Mouse (Mus musculus): Measurements from ENCODE around the gene Ankrd23. TPM values are rescaled to one million over a fixed set of nuclear protein-coding genes. Genes with fewer than 3 reads are reported as not detected.

The Ankrd23 gene
- polyA plus RNA-seq, 1 experiment = 1.1 TPM

DNA sequence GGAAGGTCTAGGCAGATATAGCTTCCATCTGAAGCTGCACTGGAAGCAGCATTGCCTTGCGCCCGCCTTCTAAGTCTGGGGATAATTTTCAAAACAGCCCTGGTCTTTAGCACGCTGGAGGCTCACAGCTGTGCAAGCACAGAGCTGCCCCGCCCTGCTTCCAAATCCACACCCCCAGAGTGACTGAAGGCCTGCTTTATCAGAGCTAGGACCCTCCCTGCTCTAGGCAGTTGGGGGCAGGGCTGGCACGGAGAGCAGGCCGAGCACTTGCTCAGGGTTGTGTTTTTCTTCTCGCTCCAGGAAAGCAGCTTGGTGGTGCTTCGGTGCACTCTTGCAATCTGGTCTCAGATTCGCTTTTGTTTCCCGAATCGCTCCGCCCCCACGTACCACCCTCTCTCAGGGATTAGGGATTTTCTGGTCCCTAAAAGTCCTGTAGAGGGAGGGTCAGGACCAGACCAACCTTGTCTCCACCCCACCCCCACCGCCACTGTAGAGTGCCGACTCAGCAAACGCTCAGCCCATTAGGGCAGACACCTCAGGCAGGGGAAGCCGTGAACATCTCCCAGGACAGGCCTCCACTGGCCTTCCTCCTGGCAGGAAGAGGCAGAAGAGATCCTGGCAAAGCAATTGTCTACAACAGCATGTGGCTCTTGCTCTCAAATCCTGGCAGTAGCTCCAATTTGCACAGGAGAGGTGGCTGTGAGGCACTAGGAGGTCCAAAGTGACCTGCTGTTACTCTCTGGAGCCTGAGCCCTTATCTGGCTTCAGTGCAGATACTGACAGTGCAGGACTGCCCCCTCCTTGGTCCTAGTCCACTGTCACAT, 43.9 kb upstream of the Ankrd23 start:
- no peaks in the 10 kb centered on the region for H3K79me2 ChIP-seq (ENCODE audit: control insufficient read depth, insufficient read depth)
- no peak overlapping the region for H3ac ChIP-seq (ENCODE audit: control insufficient read depth, insufficient read length, low read depth)
- TF ChIP-seq CTCF (IDR thresholded peaks at IDR 0.05; ENCODE audit: control insufficient read depth, insufficient read depth, insufficient read length) (no peak), USF1 (IDR thresholded peaks at IDR 0.05; ENCODE audit: low read depth) (no peak), MYOG (IDR thresholded peaks at IDR 0.05; ENCODE audit: control insufficient read depth, extremely low read depth, insufficient read length) (no peak), MYOD1 (IDR thresholded peaks at IDR 0.05; ENCODE audit: control insufficient read depth, insufficient read length, low read depth) (no peak), MAX (IDR thresholded peaks at IDR 0.05) (no peak), CEBPB (IDR thresholded peaks at IDR 0.05; ENCODE audit: low read depth) (no peak), FOSL1 (IDR thresholded peaks at IDR 0.05; ENCODE audit: insufficient read depth, low read length, poor library complexity, severe bottlenecking) (no peak)
- H3K4me3 ChIP-seq (ENCODE audit: insufficient read depth, poor library complexity, severe bottlenecking) = no peak overlapping the region
- H3K27me3 ChIP-seq (ENCODE audit: control insufficient read depth, insufficient read depth, insufficient read length) = no peaks in the 10 kb centered on the region
- no peaks in the 10 kb centered on the region for H3K36me3 ChIP-seq (ENCODE audit: control insufficient read depth, insufficient read depth)
- H3K79me3 ChIP-seq (ENCODE audit: low read depth) = no peaks in the 10 kb centered on the region

DNA sequence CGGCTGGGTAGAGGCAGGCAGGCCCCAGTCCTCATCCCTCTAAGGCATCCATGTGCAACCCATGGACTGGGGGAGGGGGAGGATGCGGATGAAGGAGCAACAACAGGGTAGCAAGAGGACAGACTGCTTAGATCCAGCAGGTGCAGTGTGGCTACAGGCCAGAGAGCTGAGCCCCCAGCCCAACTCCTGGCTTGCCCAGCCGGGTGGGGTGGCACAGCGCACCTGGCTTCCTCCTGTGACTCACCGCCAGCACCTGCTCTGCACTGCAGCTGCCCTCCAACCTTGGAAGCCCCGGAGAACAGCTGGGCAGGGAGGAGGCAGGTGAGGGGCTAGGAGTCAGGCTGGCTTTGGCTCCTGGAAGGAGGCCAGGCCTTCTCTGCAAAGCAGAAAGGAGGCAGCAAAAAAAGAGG, 43.3 kb upstream of the Ankrd23 start:
- Histone ChIP-seq H3K36me3 (ENCODE audit: control insufficient read depth, insufficient read depth) (no peaks in the 10 kb centered on the region), H3K79me2 (ENCODE audit: control insufficient read depth, insufficient read depth) (no peaks in the 10 kb centered on the region), H3K79me3 (ENCODE audit: low read depth) (no peaks in the 10 kb centered on the region), H3ac (ENCODE audit: control insufficient read depth, insufficient read length, low read depth) (no peak overlapping the region), H3K27me3 (ENCODE audit: control insufficient read depth, insufficient read depth, insufficient read length) (no peaks in the 10 kb centered on the region), H3K4me3 (ENCODE audit: insufficient read depth, poor library complexity, severe bottlenecking) (no peak overlapping the region)
- peak; percentile 86 for TF ChIP-seq MYOD1 (IDR thresholded peaks at IDR 0.05; ENCODE audit: control insufficient read depth, insufficient read length, low read depth)
- no peak for TF ChIP-seq USF1 (IDR thresholded peaks at IDR 0.05; ENCODE audit: low read depth)

DNA sequence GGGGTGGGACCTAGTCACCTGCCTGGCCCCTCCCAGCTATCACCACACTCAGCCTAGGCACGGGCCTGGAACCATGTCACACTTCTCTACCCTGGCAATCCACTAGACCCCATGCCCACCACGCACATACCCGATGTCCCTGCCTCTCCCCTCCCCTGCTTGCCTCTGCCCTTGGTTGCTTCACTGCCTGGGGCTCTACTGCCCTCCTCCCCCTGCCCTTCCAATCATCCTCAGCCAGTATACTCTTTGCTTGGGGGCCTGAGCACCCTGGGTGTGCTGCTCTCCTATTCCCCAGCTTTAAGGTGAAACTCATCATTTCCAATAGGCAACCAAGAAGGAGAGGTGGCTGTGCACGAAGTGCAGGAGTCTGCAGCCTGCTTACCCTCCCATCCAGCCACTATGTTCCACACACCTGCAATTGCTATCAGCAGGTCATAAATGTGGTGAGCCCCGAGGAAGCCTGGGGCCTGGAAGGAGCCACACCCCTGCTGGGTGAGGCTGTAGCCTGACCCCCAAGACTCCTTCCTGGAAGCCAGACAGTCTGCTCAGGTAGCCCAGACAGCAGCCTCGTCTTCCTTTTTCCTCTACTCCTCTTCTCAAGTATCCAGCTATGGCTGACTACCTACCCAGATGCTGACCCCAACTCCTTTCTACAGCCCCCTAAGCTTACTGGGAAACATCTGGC, 40.5 kb upstream of the Ankrd23 start:
- Histone ChIP-seq H3K4me3 (ENCODE audit: insufficient read depth, poor library complexity, severe bottlenecking) (no peak overlapping the region), H3K36me3 (ENCODE audit: control insufficient read depth, insufficient read depth) (no peaks in the 10 kb centered on the region), H3K27me3 (ENCODE audit: control insufficient read depth, insufficient read depth, insufficient read length) (no peaks in the 10 kb centered on the region), H3K79me3 (ENCODE audit: low read depth) (no peaks in the 10 kb centered on the region), H3K79me2 (ENCODE audit: control insufficient read depth, insufficient read depth) (no peaks in the 10 kb centered on the region), H3ac (ENCODE audit: control insufficient read depth, insufficient read length, low read depth) (no peak overlapping the region)
- TF ChIP-seq MYOG (IDR thresholded peaks at IDR 0.05; ENCODE audit: control insufficient read depth, extremely low read depth, insufficient read length) (no peak), MYOD1 (IDR thresholded peaks at IDR 0.05; ENCODE audit: control insufficient read depth, insufficient read length, low read depth) (no peak), CTCF (IDR thresholded peaks at IDR 0.05; ENCODE audit: control insufficient read depth, insufficient read depth, insufficient read length) (no peak), USF1 (IDR thresholded peaks at IDR 0.05; ENCODE audit: low read depth) (no peak)

DNA sequence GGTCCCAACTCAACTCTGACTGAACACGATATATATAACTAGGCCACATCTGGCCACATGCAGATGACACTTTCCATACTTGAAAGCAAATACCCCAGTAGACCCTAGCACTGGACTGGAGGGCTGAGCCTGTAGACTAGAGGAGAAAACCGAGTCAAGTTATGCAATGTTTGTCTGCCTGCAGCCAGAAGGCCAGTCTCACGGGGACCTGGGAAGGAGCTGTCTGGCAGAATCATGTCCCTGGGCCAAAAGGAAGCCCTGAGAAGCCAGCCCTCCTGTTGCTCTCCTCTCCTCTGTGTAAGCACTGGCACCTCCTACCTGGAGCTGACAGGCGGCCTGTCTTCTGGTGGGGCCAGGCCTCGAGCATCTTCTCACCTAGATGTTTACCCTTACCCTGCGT, 38.7 kb upstream of the Ankrd23 start:
- TF ChIP-seq USF1 (IDR thresholded peaks at IDR 0.05; ENCODE audit: low read depth) (no peak), MAX (IDR thresholded peaks at IDR 0.05) (no peak), MYOD1 (IDR thresholded peaks at IDR 0.05; ENCODE audit: control insufficient read depth, insufficient read length, low read depth) (no peak), FOSL1 (IDR thresholded peaks at IDR 0.05; ENCODE audit: insufficient read depth, low read length, poor library complexity, severe bottlenecking) (no peak), MYOG (IDR thresholded peaks at IDR 0.05; ENCODE audit: control insufficient read depth, extremely low read depth, insufficient read length) (no peak), CEBPB (IDR thresholded peaks at IDR 0.05; ENCODE audit: low read depth) (no peak), CTCF (IDR thresholded peaks at IDR 0.05; ENCODE audit: control insufficient read depth, insufficient read depth, insufficient read length) (no peak)
- H3K79me3 ChIP-seq (ENCODE audit: low read depth) = no peaks in the 10 kb centered on the region
- H3K36me3 ChIP-seq (ENCODE audit: control insufficient read depth, insufficient read depth) = no peaks in the 10 kb centered on the region
- H3K27me3 ChIP-seq (ENCODE audit: control insufficient read depth, insufficient read depth, insufficient read length) = no peaks in the 10 kb centered on the region
- no peaks in the 10 kb centered on the region for H3K79me2 ChIP-seq (ENCODE audit: control insufficient read depth, insufficient read depth)
- no peak overlapping the region for H3K4me3 ChIP-seq (ENCODE audit: insufficient read depth, poor library complexity, severe bottlenecking)
- H3ac ChIP-seq (ENCODE audit: control insufficient read depth, insufficient read length, low read depth) = no peak overlapping the region

DNA sequence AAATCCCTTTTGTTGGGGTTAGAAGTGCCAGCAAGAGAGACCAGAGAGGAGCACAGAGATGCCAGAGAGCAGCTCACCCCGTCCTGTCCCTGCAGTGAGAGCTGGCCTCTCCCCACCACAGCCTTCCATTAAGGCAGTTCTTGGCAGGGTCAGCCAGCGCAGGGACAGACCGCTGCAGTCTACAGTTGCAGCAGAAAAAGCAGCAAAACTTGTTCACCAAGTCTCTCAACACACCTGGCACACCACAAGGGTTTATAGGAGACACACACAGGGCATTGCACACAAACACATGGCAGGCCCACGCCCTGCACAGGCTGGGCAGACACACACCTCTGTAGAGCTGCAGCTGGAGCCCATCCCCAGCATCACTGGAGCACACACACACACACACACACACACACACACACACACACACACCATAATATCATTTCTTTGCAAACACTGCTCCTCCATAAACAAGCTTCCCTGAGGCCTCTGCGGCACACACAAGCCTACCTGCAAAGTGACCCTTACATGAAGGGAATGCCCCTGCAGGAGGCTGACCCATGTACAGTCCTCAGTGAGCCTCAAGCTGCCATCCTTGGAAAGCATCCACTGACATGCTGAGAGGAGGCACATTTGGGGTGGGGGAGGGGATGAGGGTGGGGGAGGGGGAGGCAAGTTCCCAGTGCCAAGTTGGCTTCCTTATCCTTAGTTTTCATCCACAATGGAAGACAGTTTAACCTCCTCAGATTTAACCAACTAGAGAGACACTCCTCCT, 37.7 kb upstream of the Ankrd23 start:
- TF ChIP-seq MYOD1 (IDR thresholded peaks at IDR 0.05; ENCODE audit: control insufficient read depth, insufficient read length, low read depth) (no peak), MYOG (IDR thresholded peaks at IDR 0.05; ENCODE audit: control insufficient read depth, extremely low read depth, insufficient read length) (no peak), FOSL1 (IDR thresholded peaks at IDR 0.05; ENCODE audit: insufficient read depth, low read length, poor library complexity, severe bottlenecking) (no peak), CTCF (IDR thresholded peaks at IDR 0.05; ENCODE audit: control insufficient read depth, insufficient read depth, insufficient read length) (no peak), USF1 (IDR thresholded peaks at IDR 0.05; ENCODE audit: low read depth) (no peak), MAX (IDR thresholded peaks at IDR 0.05) (no peak), CEBPB (IDR thresholded peaks at IDR 0.05; ENCODE audit: low read depth) (no peak)
- H3ac ChIP-seq (ENCODE audit: control insufficient read depth, insufficient read length, low read depth) = no peak overlapping the region
- H3K27me3 ChIP-seq (ENCODE audit: control insufficient read depth, insufficient read depth, insufficient read length) = no peaks in the 10 kb centered on the region
- no peaks in the 10 kb centered on the region for H3K79me3 ChIP-seq (ENCODE audit: low read depth)
- no peaks in the 10 kb centered on the region for H3K79me2 ChIP-seq (ENCODE audit: control insufficient read depth, insufficient read depth)
- H3K36me3 ChIP-seq (ENCODE audit: control insufficient read depth, insufficient read depth) = no peaks in the 10 kb centered on the region
- no peak overlapping the region for H3K4me3 ChIP-seq (ENCODE audit: insufficient read depth, poor library complexity, severe bottlenecking)
